Mouse (Mus musculus): ENCODE results near the gene Syce2. TPM values are rescaled to one million over a fixed set of nuclear protein-coding genes. Genes with fewer than 3 reads are reported as not detected.
"Not testable (repeated sequence)": the region's sequence is repeated elsewhere in the genome, so short reads cannot be mapped to it uniquely, and the experiment has no call there.

The Syce2 gene
- total RNA-seq (2014; rRNA removed; ENCODE audit: low replicate concordance) (0.15 and 1.7 TPM in 2 replicates), polyA plus RNA-seq (2015; fragmentation: Nextera tagmentation; extraction: Ambion mirVana) (9.7 and 11.8 TPM in 2 replicates)

DNA sequence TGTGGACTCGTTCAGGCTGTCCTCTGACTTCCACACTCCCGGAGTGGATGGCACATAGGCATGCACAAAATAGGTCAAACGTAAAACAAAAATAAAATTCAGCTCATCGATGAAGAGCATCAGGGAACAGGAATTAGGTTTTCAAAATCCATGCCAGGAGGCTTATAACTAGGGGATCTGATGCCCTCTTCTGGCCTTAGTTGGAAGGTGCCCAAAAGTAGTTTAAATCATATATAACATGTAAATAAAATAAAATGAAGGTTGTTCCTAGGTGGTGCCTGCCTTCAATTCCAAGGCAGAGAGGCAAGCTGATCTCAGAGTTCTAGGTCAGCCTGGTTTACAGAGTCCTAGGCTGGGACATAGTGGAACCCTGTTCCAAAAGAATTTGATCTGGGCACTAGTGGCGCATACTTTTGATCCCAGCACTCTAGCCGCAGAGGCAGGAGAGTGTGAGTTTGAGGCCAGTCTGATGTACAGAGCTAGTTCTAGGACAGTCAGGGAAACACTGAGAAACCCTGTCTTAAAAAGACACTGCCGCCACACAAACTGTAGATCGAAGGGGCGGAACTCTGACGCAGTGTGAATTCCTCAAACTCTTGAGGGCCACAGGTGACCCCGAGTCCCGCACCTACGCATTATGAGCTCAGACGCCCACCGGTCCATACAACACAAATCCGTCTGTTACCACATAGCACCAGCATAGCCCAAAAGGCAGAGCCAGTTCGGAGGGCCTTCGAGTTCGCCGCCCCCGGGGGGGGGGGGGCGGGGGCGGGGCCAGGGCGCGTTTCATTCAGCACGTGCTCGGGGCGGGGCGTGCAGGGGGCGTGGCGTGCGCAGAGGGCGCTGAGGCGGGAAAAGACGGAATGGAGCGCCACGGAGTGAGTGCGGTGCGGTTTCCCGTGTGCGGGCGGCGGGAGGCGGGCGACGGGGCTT lies at the start of gene Syce2:
Syce2 (plus strand) TSS at position 736 of the 933 bp plus-strand sequence.
- WGBS, result 13% methylated on average over 44 of the region's 46 CpGs
- ATAC-seq (ENCODE audit: insufficient read depth, low read depth) (peak; percentile 80), DNase-seq (ENCODE audit: low spot score) (peak; percentile 38)
- Histone ChIP-seq H3K4me3 (ENCODE audit: low read depth, low read length) (peak within 1 kb of the TSS; percentile 43), H3K4me1 (ENCODE audit: control insufficient read depth, insufficient read depth) (peaks cover 7% of the 10 kb centered on the region), H3K9ac (replicated peaks; ENCODE audit: low read depth, low read length) (peak within 1 kb of the TSS; percentile 27; the same call in 1 of the 2 replicates), H3K9me3 (replicated peaks; ENCODE audit: control insufficient read depth, low read length) (no peaks in the 10 kb centered on the region), H3K27me3 (ENCODE audit: control insufficient read depth, insufficient read depth, low read length) (no peaks in the 10 kb centered on the region), H3K36me3 (replicated peaks; ENCODE audit: control insufficient read depth, insufficient read depth, low read length) (peaks cover 26% of the 10 kb centered on the region), H3K4me2 (ENCODE audit: low read depth, low read length) (peak within 1 kb of the TSS; percentile 77), H3K27ac (ENCODE audit: low read depth) (no peak within 1 kb of the TSS)
- TF ChIP-seq CTCF (IDR thresholded peaks at IDR 0.05; ENCODE audit: low read depth) (peak; percentile 35; the same call in 1 of the 2 replicates), EP300 (IDR thresholded peaks at IDR 0.05; ENCODE audit: low read depth) (no peak)

DNA sequence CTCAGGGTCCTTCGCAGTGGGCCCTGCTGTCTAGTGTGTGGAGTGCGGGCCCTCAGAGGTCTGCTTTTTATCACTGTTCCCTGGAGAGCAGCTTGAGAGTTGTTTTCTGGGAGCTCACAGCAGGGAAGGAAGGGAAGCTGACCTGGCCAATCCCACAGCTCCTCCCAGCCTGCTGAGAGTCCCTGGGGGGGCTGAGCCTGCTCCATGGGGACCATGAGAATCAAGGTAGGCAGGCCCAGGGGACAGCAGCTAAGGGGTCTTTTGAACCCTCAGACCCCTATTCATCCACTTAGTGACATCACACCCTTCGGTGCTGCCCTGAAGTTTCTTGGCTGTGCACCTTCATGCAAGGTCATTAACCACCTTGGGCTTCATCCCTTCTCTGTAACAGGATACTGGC lies 49.2 kb upstream of the Syce2 start, which contains the start of gene Dand5:
Dand5 (minus strand) TSS at position 101 of the 400 bp plus-strand sequence.
- no peak within 1 kb of the TSS for H3K4me3 ChIP-seq (ENCODE audit: low read depth, low read length)

DNA sequence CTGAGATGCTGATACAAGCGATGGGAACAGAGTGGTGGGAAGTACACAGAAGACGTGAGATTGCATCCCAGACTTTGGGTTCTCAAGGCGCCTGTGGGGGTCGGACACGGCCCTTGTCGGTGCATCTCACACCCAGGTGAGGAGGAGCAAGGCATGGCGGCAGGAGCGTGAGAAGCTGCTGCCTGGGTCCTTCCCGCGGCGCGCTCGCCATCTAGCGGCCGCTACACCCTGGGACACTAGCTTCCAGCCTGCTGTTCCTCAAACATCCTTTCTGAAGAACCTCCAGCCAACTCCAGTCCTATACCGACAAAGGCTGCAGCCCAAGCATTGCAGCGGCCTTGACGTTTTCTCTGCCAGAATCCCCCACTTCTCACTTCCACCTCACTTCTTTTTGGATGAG lies 48.3 kb upstream of the Syce2 start:
- peak; percentile 81 for TF ChIP-seq CTCF (IDR thresholded peaks at IDR 0.05; ENCODE audit: low read depth)
- TF ChIP-seq EP300 (IDR thresholded peaks at IDR 0.05; ENCODE audit: low read depth), result no peak
- Histone ChIP-seq H3K4me2 (ENCODE audit: low read depth, low read length) (no peak overlapping the region), H3K4me3 (ENCODE audit: low read depth, low read length) (no peak overlapping the region), H3K36me3 (replicated peaks; ENCODE audit: control insufficient read depth, insufficient read depth, low read length) (no peaks in the 10 kb centered on the region), H3K27me3 (ENCODE audit: control insufficient read depth, insufficient read depth, low read length) (no peaks in the 10 kb centered on the region), H3K27ac (ENCODE audit: low read depth) (no peak overlapping the region), H3K4me1 (ENCODE audit: control insufficient read depth, insufficient read depth) (no peaks in the 10 kb centered on the region), H3K9ac (replicated peaks; ENCODE audit: low read depth, low read length) (no peak overlapping the region), H3K9me3 (replicated peaks; ENCODE audit: control insufficient read depth, low read length) (no peaks in the 10 kb centered on the region)
- 1% methylated on average over 18 of the region's 18 CpGs for whole genome bisulfite sequencing
- ATAC-seq (ENCODE audit: insufficient read depth, low read depth), result peak; percentile 79
- DNase-seq (ENCODE audit: low spot score), result peak; percentile 61

More for the DNA sequence above, 49.2 kb upstream of the Syce2 start, which contains the start of gene Dand5:
- Histone ChIP-seq H3K9me3 (replicated peaks; ENCODE audit: control insufficient read depth, low read length) (no peaks in the 10 kb centered on the region), H3K4me1 (ENCODE audit: control insufficient read depth, insufficient read depth) (no peaks in the 10 kb centered on the region), H3K27me3 (ENCODE audit: control insufficient read depth, insufficient read depth, low read length) (no peaks in the 10 kb centered on the region), H3K4me2 (ENCODE audit: low read depth, low read length) (no peak within 1 kb of the TSS), H3K27ac (ENCODE audit: low read depth) (no peak within 1 kb of the TSS), H3K9ac (replicated peaks; ENCODE audit: low read depth, low read length) (no peak within 1 kb of the TSS), H3K36me3 (replicated peaks; ENCODE audit: control insufficient read depth, insufficient read depth, low read length) (no peaks in the 10 kb centered on the region)
- ATAC-seq (ENCODE audit: insufficient read depth, low read depth) (no peak), DNase-seq (ENCODE audit: low spot score) (no peak)
- 37% methylated on average over 3 of the region's 3 CpGs for WGBS
- TF ChIP-seq EP300 (IDR thresholded peaks at IDR 0.05; ENCODE audit: low read depth) (no peak), CTCF (IDR thresholded peaks at IDR 0.05; ENCODE audit: low read depth) (no peak)

DNA sequence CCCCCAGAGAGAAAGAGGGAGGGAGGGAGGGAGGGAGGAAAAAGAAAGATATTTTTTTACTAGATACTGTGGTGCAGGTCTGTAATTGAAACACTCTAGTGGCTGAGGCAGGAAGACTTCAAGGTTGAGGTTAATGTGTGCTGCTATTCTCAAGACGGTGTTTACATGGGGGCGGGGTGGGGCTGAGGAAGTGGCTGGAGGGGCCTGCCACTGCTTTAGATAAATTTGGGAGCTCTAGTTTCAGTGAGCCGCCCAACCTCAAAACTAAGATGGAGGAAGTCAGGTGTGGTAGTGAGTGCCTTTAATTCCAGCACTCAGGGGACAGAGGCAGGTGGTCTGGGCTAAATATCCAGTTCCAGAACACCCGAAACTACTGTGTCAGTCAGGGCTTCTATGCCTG lies 46.3 kb upstream of the Syce2 start:
- Histone ChIP-seq H3K9ac (replicated peaks; ENCODE audit: low read depth, low read length) (no peak overlapping the region), H3K27ac (ENCODE audit: low read depth) (no peak overlapping the region), H3K27me3 (ENCODE audit: control insufficient read depth, insufficient read depth, low read length) (no peaks in the 10 kb centered on the region), H3K4me2 (ENCODE audit: low read depth, low read length) (no peak overlapping the region), H3K9me3 (replicated peaks; ENCODE audit: control insufficient read depth, low read length) (no peaks in the 10 kb centered on the region), H3K4me3 (ENCODE audit: low read depth, low read length) (no peak overlapping the region), H3K4me1 (ENCODE audit: control insufficient read depth, insufficient read depth) (no peaks in the 10 kb centered on the region), H3K36me3 (replicated peaks; ENCODE audit: control insufficient read depth, insufficient read depth, low read length) (no peaks in the 10 kb centered on the region)
- TF ChIP-seq CTCF (IDR thresholded peaks at IDR 0.05; ENCODE audit: low read depth) (no peak), EP300 (IDR thresholded peaks at IDR 0.05; ENCODE audit: low read depth) (no peak)
- no peak for ATAC-seq (ENCODE audit: insufficient read depth, low read depth)
- 57% methylated on average over 4 of the region's 4 CpGs for WGBS
- DNase-seq (ENCODE audit: low spot score), result no peak

DNA sequence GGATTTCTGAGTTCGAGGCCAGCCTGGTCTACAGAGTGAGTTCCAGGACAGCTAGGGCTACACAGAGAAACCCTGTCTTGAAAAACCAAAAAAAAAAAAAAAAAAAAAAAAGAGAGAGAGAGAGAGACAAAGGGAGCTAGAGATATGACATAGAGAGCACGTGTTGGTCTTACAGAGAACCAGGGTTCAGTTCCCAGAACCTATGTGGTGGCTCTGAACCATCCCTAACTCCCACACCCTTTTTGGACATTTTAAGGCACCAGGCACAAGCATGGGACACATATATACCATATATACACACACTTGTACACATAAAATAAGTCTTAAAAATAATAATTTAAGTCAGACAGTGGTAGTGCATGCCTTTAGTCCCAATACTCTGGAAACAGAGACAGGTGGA lies 45.4 kb upstream of the Syce2 start:
- not testable (repeated sequence) for H3K9me3 ChIP-seq (replicated peaks; ENCODE audit: control insufficient read depth, low read length); H3K4me2 ChIP-seq (ENCODE audit: low read depth, low read length); H3K36me3 ChIP-seq (replicated peaks; ENCODE audit: control insufficient read depth, insufficient read depth, low read length); H3K27me3 ChIP-seq (ENCODE audit: control insufficient read depth, insufficient read depth, low read length); ATAC-seq (ENCODE audit: insufficient read depth, low read depth); H3K4me1 ChIP-seq (ENCODE audit: control insufficient read depth, insufficient read depth); DNase-seq (ENCODE audit: low spot score); H3K27ac ChIP-seq (ENCODE audit: low read depth); H3K4me3 ChIP-seq (ENCODE audit: low read depth, low read length); H3K9ac ChIP-seq (replicated peaks; ENCODE audit: low read depth, low read length)
- 66% methylated on average over 2 of the region's 2 CpGs for WGBS

All from heart, postnatal 0 days (tissue).